Comparison of ENCODE assay signal across 8 mouse cellular contexts in the genomic region with DNA sequence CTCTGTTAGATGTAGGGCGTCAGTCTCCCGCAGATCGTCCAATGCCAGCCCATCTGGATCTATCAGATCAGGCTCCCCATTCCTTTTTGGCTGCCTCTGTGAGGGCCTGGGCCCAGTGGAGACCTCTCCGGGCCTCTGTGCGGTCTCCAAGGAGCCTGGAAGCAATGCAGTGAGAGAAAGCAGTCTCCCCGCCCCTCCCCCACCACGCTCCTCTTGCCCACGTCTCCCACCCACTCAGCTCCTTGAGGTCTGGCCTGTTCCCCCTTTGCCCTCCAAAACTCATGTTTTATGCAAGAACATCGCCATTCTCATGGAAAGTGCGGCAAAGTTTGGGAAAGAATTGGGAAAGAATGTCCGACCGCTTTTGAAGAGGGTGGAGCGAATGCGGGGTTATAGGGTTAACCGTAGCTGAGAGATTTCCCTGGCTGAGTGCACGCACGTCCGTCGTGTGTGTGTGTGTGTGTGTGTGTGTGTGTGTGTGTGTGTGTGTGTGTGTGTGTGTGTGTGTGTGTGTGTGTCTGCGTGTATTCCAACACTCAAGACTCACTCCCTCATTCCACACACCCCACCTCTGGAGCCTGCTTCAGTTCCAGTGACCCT. TPM values are rescaled to one million over a fixed set of nuclear protein-coding genes. Genes with fewer than 3 reads are reported as not detected.
DNase-seq lines count a peak whose midpoint lies in the region; ATAC-seq and TF ChIP-seq lines count a peak whose summit lies in the region.

No protein-coding gene starts in this region.

- no peak for TF ChIP-seq EP300 in heart, postnatal 0 days (IDR thresholded peaks at IDR 0.05; ENCODE audit: low read depth)

- no peak overlapping the region for H3K9ac ChIP-seq in heart, postnatal 0 days (replicated peaks; ENCODE audit: low read depth, low read length)
- peak overlapping the region; percentile 39; the same call in 1 of the 2 replicates for H3K9ac ChIP-seq in hindbrain, embryonic 16.5 days (ENCODE audit: low read depth, low read length)
- H3K9ac ChIP-seq in neural tube, embryonic 11.5 days (ENCODE audit: low read length) = peak overlapping the region; percentile 50

- DNase-seq in heart, postnatal 0 days (ENCODE audit: low spot score) = no peak
- DNase-seq in heart, postnatal 14 days = no peak
- DNase-seq in embryo, embryonic 10.5 days (ENCODE audit: low spot score) = peak; percentile 91
- peak; percentile 90 for DNase-seq in neural tube, embryonic 11.5 days (ENCODE audit: low spot score)
- no peak for DNase-seq in thymus, postnatal 25 days
- no peak for DNase-seq in cerebellum, adult 18-20 months

- H3K36me3 ChIP-seq in heart, postnatal 0 days (replicated peaks; ENCODE audit: control insufficient read depth, insufficient read depth, low read length) = no peaks in the 10 kb centered on the region
- H3K36me3 ChIP-seq in hindbrain, embryonic 16.5 days (ENCODE audit: control insufficient read depth, insufficient read depth, low read length) = no peaks in the 10 kb centered on the region
- H3K36me3 ChIP-seq in neural tube, embryonic 11.5 days (ENCODE audit: control insufficient read depth, insufficient read depth, low read length) = no peaks in the 10 kb centered on the region

- peaks cover 6% of the 10 kb centered on the region; the same call in 1 of the 2 replicates for H3K4me1 ChIP-seq in heart, postnatal 0 days (ENCODE audit: control insufficient read depth, insufficient read depth)
- H3K4me1 ChIP-seq in hindbrain, embryonic 16.5 days (ENCODE audit: control insufficient read depth, insufficient read depth, low read depth, low read length) = peaks cover 45% of the 10 kb centered on the region
- peaks cover 54% of the 10 kb centered on the region for H3K4me1 ChIP-seq in neural tube, embryonic 11.5 days (ENCODE audit: control insufficient read depth, insufficient read depth, low read length)

- no peak for TF ChIP-seq CTCF in heart, postnatal 0 days (IDR thresholded peaks at IDR 0.05; ENCODE audit: low read depth)

- H3K27ac ChIP-seq in heart, postnatal 0 days (ENCODE audit: low read depth) = no peak overlapping the region
- peak overlapping the region; percentile 62 for H3K27ac ChIP-seq in hindbrain, embryonic 16.5 days (ENCODE audit: low read depth, low read length)
- H3K27ac ChIP-seq in neural tube, embryonic 11.5 days (ENCODE audit: low read depth, low read length) = peak overlapping the region; percentile 82

- peak overlapping the region; percentile 56 for H3K4me2 ChIP-seq in heart, postnatal 0 days (ENCODE audit: low read depth, low read length)
- H3K4me2 ChIP-seq in hindbrain, embryonic 16.5 days (ENCODE audit: low read length) = peak overlapping the region; percentile 48
- H3K4me2 ChIP-seq in neural tube, embryonic 11.5 days (ENCODE audit: low read depth) = peak overlapping the region; percentile 37

- H3K4me3 ChIP-seq in heart, postnatal 0 days (ENCODE audit: low read depth, low read length) = peak overlapping the region; percentile 29; the same call in 1 of the 2 replicates
- peak overlapping the region; percentile 4; the same call in 1 of the 2 replicates for H3K4me3 ChIP-seq in hindbrain, embryonic 16.5 days (ENCODE audit: low read length)
- H3K4me3 ChIP-seq in neural tube, embryonic 11.5 days (ENCODE audit: low read depth, low read length) = no peak overlapping the region; the same call in 1 of the 2 replicates

- H3K9me3 ChIP-seq in heart, postnatal 0 days (replicated peaks; ENCODE audit: control insufficient read depth, low read length) = no peaks in the 10 kb centered on the region
- no peaks in the 10 kb centered on the region for H3K9me3 ChIP-seq in hindbrain, embryonic 16.5 days (ENCODE audit: control insufficient read depth, low read length)
- H3K9me3 ChIP-seq in neural tube, embryonic 11.5 days (ENCODE audit: control insufficient read depth, low read length) = no peaks in the 10 kb centered on the region

- H3K27me3 ChIP-seq in heart, postnatal 0 days (ENCODE audit: control insufficient read depth, insufficient read depth, low read length) = peaks cover 30% of the 10 kb centered on the region
- no peaks in the 10 kb centered on the region; the same call in 1 of the 2 replicates for H3K27me3 ChIP-seq in hindbrain, embryonic 16.5 days (replicated peaks; ENCODE audit: control insufficient read depth, insufficient read depth, low read length)
- H3K27me3 ChIP-seq in neural tube, embryonic 11.5 days (ENCODE audit: control insufficient read depth, insufficient read depth, low read length) = no peaks in the 10 kb centered on the region

- WGBS in heart, postnatal 0 days = 9% methylated on average over 20 of the region's 20 CpGs
- 2% methylated on average over 19 of the region's 20 CpGs for WGBS in hindbrain, embryonic 16.5 days
- 1% methylated on average over 20 of the region's 20 CpGs for WGBS in neural tube, embryonic 11.5 days

- intact Hi-C loops in heart, postnatal 14 days (cut with DNase I) = no loop called here

- ATAC-seq in heart, postnatal 0 days (ENCODE audit: insufficient read depth, low read depth) = no peak
- peak; percentile 52 for ATAC-seq in hindbrain, embryonic 16.5 days
- ATAC-seq in neural tube, embryonic 11.5 days (ENCODE audit: insufficient read depth, low FRiP score, low TSS enrichment) = peak; percentile 79
- no peak for ATAC-seq in frontal cortex, adult (ENCODE audit: low TSS enrichment)

RNA-seq across cellular contexts. Expression of a gene that starts 47.0 kb away (rescaled TPM):
- 0.31 and 4.8 TPM in 2 replicates for total RNA-seq in heart, postnatal 0 days (2014; rRNA removed; ENCODE audit: low replicate concordance)
- polyA plus RNA-seq in heart, postnatal 0 days (2015; fragmentation: Nextera tagmentation; extraction: Ambion mirVana) = 0.49 and 0.67 TPM in 2 replicates
- total RNA-seq in heart, postnatal 14 days (2021) = under 1 TPM; 0.96 to 1.00 TPM
- 15.1 and 18.3 TPM in 2 replicates for polyA plus RNA-seq in hindbrain, embryonic 16.5 days (2015; fragmentation: Nextera tagmentation; extraction: Ambion mirVana)
- polyA plus RNA-seq in neural tube, embryonic 11.5 days (2014; fragmentation: Nextera tagmentation; extraction: Ambion mirVana) = 28.1 and 28.9 TPM in 2 replicates

Comparison
In these comparisons a context has a peak if more than half of its experiments do, and no peak if none do; other contexts are left out.
1. ATAC-seq: peak in hindbrain, embryonic 16.5 days (single experiment) and neural tube, embryonic 11.5 days (single experiment); none in heart, postnatal 0 days (single experiment) and frontal cortex, adult (single experiment).
2. DNase-seq: peak in embryo, embryonic 10.5 days (single experiment) and neural tube, embryonic 11.5 days (single experiment); none in heart, postnatal 0 days (single experiment), heart, postnatal 14 days (0 of 2), thymus, postnatal 25 days (single experiment) and cerebellum, adult 18-20 months (0 of 2).
3. Peak in every context shown above with its lines, with median percentiles within 50 percentile points of each other: H3K4me2 ChIP-seq.